Mouse (Mus musculus): ENCODE results near the gene Cfap57.

GRCm38 (mm10) chr4:118620967-118621320 is 367 bp upstream of the Cfap57 start:
- TF ChIP-seq FLI1 (IDR thresholded peaks at IDR 0.05; ENCODE audit: low read length) (no peak), GATA1 (IDR thresholded peaks at IDR 0.05; ENCODE audit: borderline replicate concordance, low read length) (no peak)

Measured in megakaryocyte, embryonic 14.5 days (primary cell).